Mouse (Mus musculus): Measurements from ENCODE around the gene Nhlrc3. TPM values are rescaled to one million over a fixed set of nuclear protein-coding genes. Genes with fewer than 3 reads are reported as not detected.

The Nhlrc3 gene
- polyA plus RNA-seq, 2 experiments = 11.0 to 11.7 TPM

GRCm38 (mm10) chr3:53410031-53410430 is 53.1 kb downstream of the Nhlrc3 start:
- H3K4me3 ChIP-seq (replicated peaks; ENCODE audit: low read length) = no peak overlapping the region
- ATAC-seq (ENCODE audit: low FRiP score, low read depth) (no peak), DNase-seq (ENCODE audit: low spot score) (no peak)
- H3K4me2 ChIP-seq (replicated peaks; ENCODE audit: low read depth, low read length, severe bottlenecking) = no peak overlapping the region
- H3K4me1 ChIP-seq (ENCODE audit: control insufficient read depth, insufficient read depth, low read length) = no peaks in the 10 kb centered on the region; the same call in 1 of the 2 replicates
- no peak for TF ChIP-seq POLR2A (IDR thresholded peaks at IDR 0.05; ENCODE audit: borderline replicate concordance, extremely low read depth, insufficient read depth, insufficient read length)
- no peak overlapping the region for H3K27ac ChIP-seq (replicated peaks; ENCODE audit: low read depth, low read length)
- H3K27me3 ChIP-seq (ENCODE audit: control insufficient read depth, insufficient read depth, low read length) = no peaks in the 10 kb centered on the region
- H3K9ac ChIP-seq (ENCODE audit: low read depth, low read length, severe bottlenecking) = no peak overlapping the region
- no peaks in the 10 kb centered on the region for H3K36me3 ChIP-seq (ENCODE audit: control insufficient read depth, insufficient read depth, low read length)
- 72% methylated on average over 6 of the region's 6 CpGs for WGBS
- H3K9me3 ChIP-seq (ENCODE audit: control insufficient read depth, low read length) = no peaks in the 10 kb centered on the region

- Histone ChIP-seq H3K36me3 (ENCODE audit: control insufficient read depth, insufficient read depth, low read length) (no peaks in the 10 kb centered on the region), H3K4me3 (replicated peaks; ENCODE audit: low read length) (no peak overlapping the region), H3K27ac (replicated peaks; ENCODE audit: low read depth, low read length) (no peak overlapping the region; the same call in 1 of the 2 replicates), H3K4me1 (ENCODE audit: control insufficient read depth, insufficient read depth, low read length) (no peaks in the 10 kb centered on the region; the same call in 1 of the 2 replicates), H3K9me3 (ENCODE audit: control insufficient read depth, low read length) (no peaks in the 10 kb centered on the region), H3K9ac (ENCODE audit: low read depth, low read length, severe bottlenecking) (no peak overlapping the region), H3K27me3 (ENCODE audit: control insufficient read depth, insufficient read depth, low read length) (no peaks in the 10 kb centered on the region), H3K4me2 (replicated peaks; ENCODE audit: low read depth, low read length, severe bottlenecking) (no peak overlapping the region)
- DNase-seq (ENCODE audit: low spot score) (peak; percentile 50), ATAC-seq (ENCODE audit: low FRiP score, low read depth) (no peak; the same call in 1 of the 2 replicates)
- WGBS = 80% methylated on average over 1 of the region's 1 CpGs
- TF ChIP-seq POLR2A (IDR thresholded peaks at IDR 0.05; ENCODE audit: borderline replicate concordance, extremely low read depth, insufficient read depth, insufficient read length) = no peak
These were observed 56.0 kb downstream of the Nhlrc3 start for GRCm38 (mm10) chr3:53407145-53407544.

Other genes with a start within 250 kb of the Nhlrc3 start
- 23.9 and 36.2 TPM in 2 replicates for gene Proser1, start 334 bp upstream of the Nhlrc3 start, polyA plus RNA-seq (2012; rRNA removed)
- gene Proser1, start 334 bp upstream of the Nhlrc3 start, polyA plus RNA-seq (2014; fragmentation: Nextera tagmentation; extraction: Ambion mirVana) = 15.1 and 17.4 TPM in 2 replicates
- gene Stoml3, start 25.3 kb upstream of the Nhlrc3 start, polyA plus RNA-seq (2012; rRNA removed) = 0.03 and 0.05 TPM in 2 replicates
- 0.14 TPM in 1 of 2 replicates, not detected in the other for gene Stoml3, start 25.3 kb upstream of the Nhlrc3 start, polyA plus RNA-seq (2014; fragmentation: Nextera tagmentation; extraction: Ambion mirVana)
- 15.2 and 16.8 TPM in 2 replicates for gene Frem2, start 194.0 kb upstream of the Nhlrc3 start, polyA plus RNA-seq (2012; rRNA removed)
- 10.0 and 10.9 TPM in 2 replicates for gene Frem2, start 194.0 kb upstream of the Nhlrc3 start, polyA plus RNA-seq (2014; fragmentation: Nextera tagmentation; extraction: Ambion mirVana)

All from limb, embryonic 14.5 days (tissue).